Mouse (Mus musculus): ENCODE measurements at regions not wholly inside any gene's neighbourhood (a gene's known extent, or its start where the extent isn't known, plus 50 kb on each side); places are given as distances from the start of the nearest gene placed in this dataset.

DNA sequence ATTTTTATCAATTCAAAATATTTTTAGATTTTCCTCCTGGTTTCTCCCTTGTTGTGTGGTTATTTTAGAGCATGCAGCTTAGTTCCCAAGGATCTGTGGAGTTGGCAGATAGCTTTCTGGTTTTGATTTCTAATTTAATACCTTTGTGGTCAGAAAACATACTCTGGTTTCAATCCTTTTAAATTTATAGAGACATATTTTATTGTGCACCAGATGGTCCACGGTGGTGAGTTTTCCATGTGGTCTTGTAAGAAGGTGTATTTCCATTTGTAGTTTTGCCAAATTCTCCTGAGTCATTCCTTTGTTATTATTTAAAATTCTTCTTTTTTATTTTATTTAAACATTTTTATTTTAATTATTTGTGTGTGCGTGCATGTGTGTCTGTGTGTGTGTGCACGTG is 154.5 kb downstream of the Lyplal1 start:
- TF ChIP-seq POLR2A (IDR thresholded peaks at IDR 0.05; ENCODE audit: control insufficient read depth, low read depth, low read length) (no peak), CTCF (IDR thresholded peaks at IDR 0.05; ENCODE audit: control insufficient read depth, insufficient read depth, insufficient replicate concordance, low read depth, low read length) (no peak)
- no peak overlapping the region for H3K4me3 ChIP-seq (ENCODE audit: control insufficient read depth, low read depth, low read length)
- no peaks in the 10 kb centered on the region for H3K27me3 ChIP-seq (ENCODE audit: control insufficient read depth, insufficient read depth, low read length)
- no peaks in the 10 kb centered on the region for H3K4me1 ChIP-seq (ENCODE audit: control insufficient read depth, insufficient read depth, low read length)
- no peak overlapping the region for H3K27ac ChIP-seq (ENCODE audit: control insufficient read depth, insufficient read depth, low read depth, low read length)
- no peaks in the 10 kb centered on the region for H3K36me3 ChIP-seq (ENCODE audit: control insufficient read depth, insufficient read depth, low read length)

DNA sequence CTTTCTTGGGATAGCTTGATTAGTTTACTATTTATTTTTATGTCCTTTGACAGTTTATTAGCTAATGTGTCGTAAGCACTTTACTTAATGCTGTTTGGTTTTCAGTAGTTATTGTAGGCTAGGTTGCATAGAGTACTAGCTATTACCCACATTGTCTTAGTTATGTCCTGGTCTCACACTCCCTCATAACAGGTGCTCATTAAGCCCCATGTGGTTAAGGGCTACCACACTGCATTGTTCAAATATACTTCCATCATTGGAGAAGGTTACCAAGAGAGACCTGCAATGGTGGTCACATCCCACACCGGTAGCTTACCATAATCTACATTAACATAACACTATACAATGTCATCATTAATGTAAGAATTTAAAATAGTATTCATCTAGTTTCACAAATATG is 153.3 kb downstream of the Lyplal1 start:
- Histone ChIP-seq H3K4me3 (ENCODE audit: control insufficient read depth, low read depth, low read length) (no peak overlapping the region), H3K27me3 (ENCODE audit: control insufficient read depth, insufficient read depth, low read length) (no peaks in the 10 kb centered on the region), H3K4me1 (ENCODE audit: control insufficient read depth, insufficient read depth, low read length) (no peaks in the 10 kb centered on the region), H3K27ac (ENCODE audit: control insufficient read depth, insufficient read depth, low read depth, low read length) (no peak overlapping the region), H3K36me3 (ENCODE audit: control insufficient read depth, insufficient read depth, low read length) (no peaks in the 10 kb centered on the region)
- no peak for TF ChIP-seq POLR2A (IDR thresholded peaks at IDR 0.05; ENCODE audit: control insufficient read depth, low read depth, low read length)
- no peak for TF ChIP-seq CTCF (IDR thresholded peaks at IDR 0.05; ENCODE audit: control insufficient read depth, insufficient read depth, insufficient replicate concordance, low read depth, low read length)

DNA sequence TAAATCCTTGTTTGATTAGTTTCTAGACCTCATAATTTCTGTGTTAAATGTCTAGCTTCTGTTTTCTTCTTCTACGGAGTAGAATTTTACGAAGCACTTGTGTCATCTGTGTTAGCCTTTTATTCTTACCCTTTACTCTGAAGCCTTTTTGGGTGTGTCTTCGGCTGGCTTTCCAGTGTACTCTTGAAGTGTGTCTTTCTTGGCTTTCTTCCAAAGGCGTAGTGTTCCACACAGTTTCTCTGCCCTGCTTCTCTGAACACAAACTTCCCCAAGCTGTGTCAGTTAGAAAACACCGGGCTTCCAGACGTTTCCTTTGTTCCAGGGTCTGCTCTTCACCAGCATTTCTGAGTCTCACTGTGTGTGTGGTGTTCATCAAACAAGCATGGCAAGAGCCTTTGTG is 152.7 kb downstream of the Lyplal1 start:
- H3K36me3 ChIP-seq (ENCODE audit: control insufficient read depth, insufficient read depth, low read length): no peaks in the 10 kb centered on the region
- H3K27me3 ChIP-seq (ENCODE audit: control insufficient read depth, insufficient read depth, low read length): no peaks in the 10 kb centered on the region
- no peak overlapping the region for H3K4me3 ChIP-seq (ENCODE audit: control insufficient read depth, low read depth, low read length)
- TF ChIP-seq POLR2A (IDR thresholded peaks at IDR 0.05; ENCODE audit: control insufficient read depth, low read depth, low read length) (no peak), CTCF (IDR thresholded peaks at IDR 0.05; ENCODE audit: control insufficient read depth, insufficient read depth, insufficient replicate concordance, low read depth, low read length) (no peak)
- no peaks in the 10 kb centered on the region for H3K4me1 ChIP-seq (ENCODE audit: control insufficient read depth, insufficient read depth, low read length)
- H3K27ac ChIP-seq (ENCODE audit: control insufficient read depth, insufficient read depth, low read depth, low read length): no peak overlapping the region

DNA sequence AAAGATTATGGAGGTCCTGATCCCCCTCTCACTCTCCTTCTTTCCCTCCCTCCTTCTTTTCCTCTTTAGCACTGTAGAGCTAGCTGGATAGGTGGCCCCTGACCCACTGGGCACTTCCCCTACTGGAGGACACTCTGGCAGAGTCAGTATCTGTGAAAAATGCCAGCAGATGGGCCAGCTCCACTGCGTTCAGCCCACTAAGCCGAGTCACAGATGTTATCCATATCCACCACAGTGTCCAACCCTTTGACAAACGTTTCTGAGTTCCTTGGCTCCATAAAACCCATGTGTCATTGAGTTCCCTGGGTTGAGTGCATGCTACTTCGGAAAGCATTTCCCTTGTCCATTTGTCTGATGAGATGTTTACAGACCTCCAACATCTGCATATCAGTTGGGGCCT is 149.9 kb downstream of the Lyplal1 start:
- Histone ChIP-seq H3K36me3 (ENCODE audit: control insufficient read depth, insufficient read depth, low read length) (no peaks in the 10 kb centered on the region), H3K27ac (ENCODE audit: control insufficient read depth, insufficient read depth, low read depth, low read length) (no peak overlapping the region), H3K4me1 (ENCODE audit: control insufficient read depth, insufficient read depth, low read length) (no peaks in the 10 kb centered on the region), H3K27me3 (ENCODE audit: control insufficient read depth, insufficient read depth, low read length) (no peaks in the 10 kb centered on the region), H3K4me3 (ENCODE audit: control insufficient read depth, low read depth, low read length) (no peak overlapping the region)
- no peak for TF ChIP-seq CTCF (IDR thresholded peaks at IDR 0.05; ENCODE audit: control insufficient read depth, insufficient read depth, insufficient replicate concordance, low read depth, low read length)
- no peak for TF ChIP-seq POLR2A (IDR thresholded peaks at IDR 0.05; ENCODE audit: control insufficient read depth, low read depth, low read length)

DNA sequence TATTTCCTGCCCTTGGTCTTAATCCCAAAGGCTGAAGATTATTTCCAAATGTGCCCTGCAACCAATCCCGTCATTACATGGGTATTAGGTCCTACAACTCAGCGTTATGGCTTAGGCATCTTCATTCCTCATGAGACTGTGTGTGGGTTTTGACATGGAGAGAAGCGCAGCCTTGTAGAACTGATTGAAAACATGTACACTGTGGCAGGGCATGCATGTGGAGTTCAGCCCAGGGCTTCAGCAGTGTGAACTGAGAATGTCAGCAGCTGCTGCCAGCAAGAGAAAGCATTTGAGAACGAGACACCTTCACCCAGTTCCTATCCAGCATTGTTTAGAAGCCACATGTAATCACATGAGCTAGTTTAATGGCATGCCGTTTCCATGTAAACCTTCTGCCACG is 149.3 kb downstream of the Lyplal1 start:
- no peak overlapping the region for H3K27ac ChIP-seq (ENCODE audit: control insufficient read depth, insufficient read depth, low read depth, low read length)
- no peaks in the 10 kb centered on the region for H3K4me1 ChIP-seq (ENCODE audit: control insufficient read depth, insufficient read depth, low read length)
- no peak overlapping the region for H3K4me3 ChIP-seq (ENCODE audit: control insufficient read depth, low read depth, low read length)
- TF ChIP-seq POLR2A (IDR thresholded peaks at IDR 0.05; ENCODE audit: control insufficient read depth, low read depth, low read length) (no peak), CTCF (IDR thresholded peaks at IDR 0.05; ENCODE audit: control insufficient read depth, insufficient read depth, insufficient replicate concordance, low read depth, low read length) (no peak)
- no peaks in the 10 kb centered on the region for H3K27me3 ChIP-seq (ENCODE audit: control insufficient read depth, insufficient read depth, low read length)
- H3K36me3 ChIP-seq (ENCODE audit: control insufficient read depth, insufficient read depth, low read length): no peaks in the 10 kb centered on the region

DNA sequence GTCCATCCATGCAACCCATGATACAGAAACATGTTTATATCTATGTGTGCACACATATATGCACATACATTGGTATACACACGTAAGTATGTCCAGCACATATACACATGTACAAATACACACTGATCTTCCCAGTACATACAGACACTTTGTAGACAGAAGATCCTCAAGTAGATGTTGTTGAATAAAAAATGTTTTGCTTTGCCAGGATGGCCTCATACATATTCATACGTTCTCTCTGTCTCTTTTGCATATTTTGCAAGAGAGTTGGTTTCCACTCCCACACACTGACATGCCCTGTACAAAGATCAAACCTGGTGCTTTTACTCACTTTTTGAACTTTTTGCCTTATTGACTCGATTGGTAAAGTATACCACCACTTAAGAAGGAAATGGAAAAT is 148.5 kb downstream of the Lyplal1 start:
- Histone ChIP-seq H3K36me3 (ENCODE audit: control insufficient read depth, insufficient read depth, low read length) (no peaks in the 10 kb centered on the region), H3K4me3 (ENCODE audit: control insufficient read depth, low read depth, low read length) (no peak overlapping the region), H3K4me1 (ENCODE audit: control insufficient read depth, insufficient read depth, low read length) (no peaks in the 10 kb centered on the region), H3K27ac (ENCODE audit: control insufficient read depth, insufficient read depth, low read depth, low read length) (no peak overlapping the region), H3K27me3 (ENCODE audit: control insufficient read depth, insufficient read depth, low read length) (no peaks in the 10 kb centered on the region)
- TF ChIP-seq POLR2A (IDR thresholded peaks at IDR 0.05; ENCODE audit: control insufficient read depth, low read depth, low read length) (no peak), CTCF (IDR thresholded peaks at IDR 0.05; ENCODE audit: control insufficient read depth, insufficient read depth, insufficient replicate concordance, low read depth, low read length) (no peak)

DNA sequence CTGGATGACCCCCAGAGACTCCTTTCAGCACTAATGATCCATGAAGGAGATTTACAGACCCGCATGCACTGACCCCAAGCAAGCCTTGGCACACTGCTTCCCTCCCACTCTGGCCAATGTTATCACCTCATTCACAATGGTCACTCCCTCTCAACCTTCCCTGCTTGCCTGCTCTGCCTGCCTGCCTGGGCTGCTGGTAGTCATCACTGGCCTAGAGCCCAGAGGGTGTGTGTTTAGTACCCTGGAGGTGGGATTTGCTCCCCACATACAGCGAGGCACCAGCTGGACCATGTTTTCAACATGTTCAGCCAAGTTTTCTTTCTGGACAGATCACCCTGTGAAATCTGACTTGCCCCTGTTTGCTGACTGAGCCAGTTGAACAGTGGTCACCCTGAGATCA is 147.9 kb downstream of the Lyplal1 start:
- Histone ChIP-seq H3K4me3 (ENCODE audit: control insufficient read depth, low read depth, low read length) (no peak overlapping the region), H3K4me1 (ENCODE audit: control insufficient read depth, insufficient read depth, low read length) (no peaks in the 10 kb centered on the region), H3K27me3 (ENCODE audit: control insufficient read depth, insufficient read depth, low read length) (no peaks in the 10 kb centered on the region), H3K27ac (ENCODE audit: control insufficient read depth, insufficient read depth, low read depth, low read length) (no peak overlapping the region), H3K36me3 (ENCODE audit: control insufficient read depth, insufficient read depth, low read length) (no peaks in the 10 kb centered on the region)
- TF ChIP-seq CTCF (IDR thresholded peaks at IDR 0.05; ENCODE audit: control insufficient read depth, insufficient read depth, insufficient replicate concordance, low read depth, low read length) (no peak), POLR2A (IDR thresholded peaks at IDR 0.05; ENCODE audit: control insufficient read depth, low read depth, low read length) (no peak)

DNA sequence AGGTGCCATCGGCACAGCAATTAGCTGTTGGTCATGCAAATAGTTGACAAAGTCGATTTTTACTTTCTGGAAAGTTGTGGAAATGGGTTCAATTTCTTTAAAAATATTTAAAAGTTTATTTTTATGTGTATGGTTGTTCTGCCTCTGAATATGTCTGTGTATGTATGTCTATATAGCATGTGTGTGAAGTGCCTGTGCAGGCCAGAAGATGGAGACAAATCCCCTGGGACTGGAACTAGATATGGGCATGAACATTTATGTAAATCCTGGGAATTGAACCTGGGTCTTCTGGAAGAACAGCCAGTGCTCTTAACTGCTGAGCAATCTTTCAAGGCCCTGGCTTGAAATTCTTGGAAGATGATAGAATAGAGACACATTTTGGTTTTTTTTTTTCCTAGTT is 140.0 kb downstream of the Lyplal1 start:
- H3K36me3 ChIP-seq (ENCODE audit: control insufficient read depth, insufficient read depth, low read length): no peaks in the 10 kb centered on the region
- no peaks in the 10 kb centered on the region for H3K27me3 ChIP-seq (ENCODE audit: control insufficient read depth, insufficient read depth, low read length)
- H3K27ac ChIP-seq (ENCODE audit: control insufficient read depth, insufficient read depth, low read depth, low read length): no peak overlapping the region
- no peak overlapping the region for H3K4me3 ChIP-seq (ENCODE audit: control insufficient read depth, low read depth, low read length)
- H3K4me1 ChIP-seq (ENCODE audit: control insufficient read depth, insufficient read depth, low read length): no peaks in the 10 kb centered on the region
- TF ChIP-seq CTCF (IDR thresholded peaks at IDR 0.05; ENCODE audit: control insufficient read depth, insufficient read depth, insufficient replicate concordance, low read depth, low read length): no peak
- TF ChIP-seq POLR2A (IDR thresholded peaks at IDR 0.05; ENCODE audit: control insufficient read depth, low read depth, low read length): no peak

Measured in testis, adult 2 months (tissue).